Mouse (Mus musculus): ENCODE results near the gene Gm20403.
"Not testable (repeated sequence)": the region's sequence is repeated elsewhere in the genome, so short reads cannot be mapped to it uniquely, and the experiment has no call there.

Gene Gm20403

GRCm38 (mm10) chr12:54993246-54994067 is 7.1 kb upstream of the Gm20403 start:
- in situ Hi-C loops (cut with MboI, MseI), result no loop called here

DNA sequence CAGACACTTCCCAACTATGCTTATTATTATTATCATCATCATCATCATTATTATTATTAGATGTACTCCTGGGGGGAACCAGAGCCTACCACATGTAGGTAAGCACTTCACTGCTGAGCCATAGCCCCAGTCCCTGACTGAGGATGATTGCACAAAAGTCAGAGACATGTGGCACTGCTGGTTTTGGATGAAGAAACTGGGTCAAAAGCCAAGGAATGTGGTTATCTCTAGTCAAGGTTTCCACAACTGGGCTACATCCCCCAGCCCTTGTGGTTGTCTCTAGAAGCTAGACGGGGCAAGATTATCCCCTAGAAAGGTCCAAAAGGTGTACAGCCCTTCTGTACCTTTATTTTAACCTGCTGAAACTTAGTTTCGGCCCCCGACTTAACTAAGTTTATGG is 6.5 kb upstream of the Gm20403 start:
- in situ Hi-C loops (cut with MboI, MseI), result no loop called here

GRCm38 (mm10) chr12:54988323-54988850 is 2.1 kb upstream of the Gm20403 start:
- in situ Hi-C loops (cut with MboI, MseI), result no loop called here

DNA sequence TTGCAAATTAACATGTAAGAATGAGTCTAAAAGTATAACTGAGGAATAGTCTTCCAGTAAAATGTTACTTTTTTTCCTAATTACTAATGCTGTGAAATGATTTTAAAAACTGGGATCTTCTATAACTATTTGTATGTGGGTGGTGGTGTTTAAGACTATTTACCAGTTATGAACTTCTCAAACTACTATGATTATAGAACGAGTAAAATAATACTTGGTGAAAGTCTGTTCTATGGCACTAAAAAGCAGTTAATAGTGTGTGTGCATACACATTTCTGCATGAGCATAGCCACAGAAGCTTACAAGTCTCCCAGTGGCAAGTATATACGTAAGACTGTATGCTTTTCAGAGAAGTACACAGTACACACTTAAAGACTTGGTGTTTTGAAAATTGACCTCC is 827 bp upstream of the Gm20403 start:
- in situ Hi-C loops (cut with MboI, MseI), result no loop called here

DNA sequence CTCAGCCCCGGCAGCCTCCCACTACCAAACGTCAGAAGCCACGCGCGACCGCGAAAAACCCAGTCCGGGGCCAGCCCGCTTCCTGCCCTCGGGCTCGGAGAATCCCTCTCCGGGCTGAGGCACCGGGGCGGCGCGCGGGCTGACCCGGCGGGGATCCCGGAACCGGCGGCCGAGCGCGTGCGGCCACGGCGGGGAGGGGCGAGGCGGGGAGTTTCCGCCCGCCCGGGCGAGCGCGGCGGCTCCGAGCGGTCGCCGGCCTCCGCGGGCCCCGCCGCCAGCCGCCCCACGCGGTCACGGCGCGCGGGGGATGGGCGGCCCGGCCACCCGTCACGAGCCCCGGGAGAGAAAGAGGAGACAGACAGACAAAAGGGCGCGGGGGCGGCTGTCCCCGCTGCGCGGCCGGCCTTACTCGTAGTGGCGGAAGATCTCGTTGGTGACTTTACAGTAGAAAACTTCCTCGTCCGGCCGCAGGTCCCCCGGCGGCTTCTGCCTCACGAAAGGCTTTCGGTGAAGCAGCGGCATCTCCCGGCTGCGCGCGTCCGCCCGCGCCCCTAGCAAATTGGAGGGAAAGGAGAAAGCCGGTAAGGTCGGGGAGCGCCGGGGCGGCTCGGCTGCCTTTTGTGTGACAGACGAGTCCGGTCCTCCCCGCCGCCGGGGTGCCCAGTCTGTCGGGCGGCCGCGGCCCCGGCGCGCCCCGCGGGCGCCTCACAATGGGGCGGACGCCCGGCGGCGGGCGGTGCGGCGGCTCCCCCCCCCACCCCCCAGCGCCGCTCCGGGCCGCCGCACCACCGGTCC is 875 bp downstream of the Gm20403 start:
- in situ Hi-C loops (cut with MboI, MseI), result no loop called here

DNA sequence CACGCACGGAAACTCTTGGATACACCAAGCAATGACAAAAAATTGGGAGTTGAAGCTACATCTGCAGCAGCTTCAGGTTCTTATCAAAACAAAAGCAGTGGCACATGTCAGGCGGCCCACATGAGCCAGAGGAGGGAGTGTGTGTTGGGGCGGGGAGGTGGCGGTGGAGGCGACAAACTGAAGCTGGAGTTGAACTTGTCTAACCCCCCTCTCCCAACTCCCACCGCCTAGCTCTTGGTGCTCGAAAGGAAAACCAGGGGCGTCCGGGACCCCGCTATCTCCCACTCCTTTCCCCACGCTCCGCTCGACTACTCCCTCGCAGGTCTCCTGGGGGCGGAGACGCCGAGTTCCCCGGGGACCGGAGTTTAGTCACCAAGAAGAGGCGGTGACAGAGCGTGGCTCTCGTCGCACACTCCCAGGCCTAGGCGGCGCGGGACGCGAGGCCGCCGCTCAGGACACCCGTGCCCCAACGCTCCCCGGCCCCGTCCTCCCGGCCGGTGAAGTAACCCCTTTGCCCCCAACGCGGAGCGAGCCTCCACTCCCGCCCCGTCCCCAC is 1.6 kb downstream of the Gm20403 start:
- in situ Hi-C loops (cut with MboI, MseI), result loop anchor here in 1 of 2 experiments (5.0 kb wide), 1 partner anchor 93 kb away; no protein-coding TSS in a partner anchor

- in situ Hi-C loops (cut with MboI, MseI), result loop anchor here in 1 of 2 experiments (5.0 kb wide), 1 partner anchor 94 kb away; no protein-coding TSS in a partner anchor
Observed at GRCm38 (mm10) chr12:54982935-54983715, 3.2 kb downstream of the Gm20403 start.

DNA sequence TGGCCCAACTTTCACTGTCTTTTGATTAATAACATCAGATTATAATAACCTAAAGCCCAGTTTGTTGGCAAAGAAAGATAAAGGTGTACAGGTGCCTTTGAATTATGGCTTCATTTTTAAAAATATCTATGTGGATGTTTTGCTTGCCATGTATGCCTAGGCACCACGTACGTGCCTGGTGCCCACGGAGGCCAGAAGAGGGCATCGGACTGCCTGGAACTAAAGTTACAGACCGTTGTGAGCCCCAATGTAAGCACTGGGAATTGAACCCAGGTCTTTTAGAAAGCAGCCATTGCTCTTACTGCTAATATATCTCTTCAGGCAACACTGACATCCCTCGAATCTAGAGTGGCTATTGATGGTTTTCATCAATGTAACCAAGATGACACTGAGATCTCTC is 4.4 kb downstream of the Gm20403 start:
- in situ Hi-C loops (cut with MboI, MseI), result loop anchor here in 1 of 2 experiments (5.0 kb wide), 1 partner anchor 95 kb away; no protein-coding TSS in a partner anchor

GRCm38 (mm10) chr12:54980939-54981338 is 5.4 kb downstream of the Gm20403 start:
- in situ Hi-C loops (cut with MboI, MseI), result loop anchor here in 1 of 2 experiments (5.0 kb wide), 1 partner anchor 96 kb away; no protein-coding TSS in a partner anchor

GRCm38 (mm10) chr12:54980532-54980931 is 5.8 kb downstream of the Gm20403 start:
- in situ Hi-C loops (cut with MboI, MseI), result loop anchor here in 1 of 2 experiments (5.0 kb wide), 1 partner anchor 97 kb away; no protein-coding TSS in a partner anchor

GRCm38 (mm10) chr12:54969033-54969432 is 17.3 kb downstream of the Gm20403 start:
- in situ Hi-C loops (cut with MboI, MseI), result no loop called here

GRCm38 (mm10) chr12:54965532-54966160 is 20.7 kb downstream of the Gm20403 start:
- in situ Hi-C loops (cut with MboI, MseI), result no loop called here

DNA sequence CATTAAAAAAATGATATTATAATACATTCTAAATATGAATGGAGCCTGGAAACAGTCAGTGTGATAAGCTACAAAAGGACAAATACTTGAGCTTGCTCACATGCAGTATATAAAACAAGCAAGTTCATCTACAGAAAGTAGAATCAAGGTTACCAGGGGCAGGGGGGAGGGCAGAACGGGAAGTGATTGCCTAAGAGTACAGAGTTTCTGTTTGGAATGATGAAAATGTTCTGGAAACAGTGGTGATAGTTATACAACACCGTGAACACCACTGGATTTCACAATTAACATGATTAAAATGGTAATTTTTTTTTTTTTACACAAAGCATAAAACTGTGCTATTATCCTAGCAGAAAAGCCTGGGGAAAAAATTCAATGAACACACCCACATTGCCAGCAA is 26.8 kb downstream of the Gm20403 start:
- in situ Hi-C loops (cut with MboI, MseI), result no loop called here

DNA sequence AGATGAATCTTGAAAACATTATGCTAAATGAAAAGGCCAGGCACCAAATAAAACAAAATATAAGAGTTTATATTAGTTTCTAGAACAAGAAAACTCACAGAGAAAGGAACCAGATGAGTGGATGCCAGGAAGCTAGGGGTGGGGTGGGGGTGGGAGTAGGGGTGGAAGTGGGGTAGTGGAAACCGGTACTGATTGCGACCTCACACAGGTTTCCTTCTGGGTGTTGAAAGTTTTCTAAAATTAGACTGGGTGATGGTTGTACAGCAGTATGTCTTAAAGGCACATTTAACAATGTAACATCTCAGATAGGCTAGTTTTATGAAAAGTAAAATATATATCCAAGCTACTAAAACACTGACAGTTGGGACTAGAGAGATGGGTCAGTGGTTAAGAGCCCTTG is 29.4 kb downstream of the Gm20403 start:
- in situ Hi-C loops (cut with MboI, MseI), result no loop called here

- in situ Hi-C loops (cut with MboI, MseI), result no loop called here
Observed at GRCm38 (mm10) chr12:54956457-54956856, 29.9 kb downstream of the Gm20403 start.

DNA sequence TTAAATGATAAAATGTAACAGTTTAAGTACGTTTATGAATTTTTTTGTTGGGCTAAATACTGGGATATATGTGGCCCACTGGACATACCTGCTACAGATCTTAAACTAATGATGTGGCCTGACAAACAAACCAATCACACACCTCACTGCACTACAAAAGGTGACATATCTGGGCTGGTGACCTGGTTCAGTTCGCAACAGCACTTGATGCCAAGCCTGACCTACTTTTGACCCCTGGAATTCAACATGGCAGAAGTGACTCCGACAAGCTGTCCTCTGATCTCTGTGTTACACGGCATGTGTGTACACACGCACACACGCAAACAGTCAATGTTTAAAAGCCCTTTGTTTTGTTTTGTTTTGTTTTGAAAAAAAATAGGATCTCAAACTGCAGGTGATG is 40.2 kb downstream of the Gm20403 start:
- in situ Hi-C loops (cut with MboI, MseI), result no loop called here

GRCm38 (mm10) chr12:54942586-54943157 is 43.7 kb downstream of the Gm20403 start:
- in situ Hi-C loops (cut with MboI, MseI), result not testable (repeated sequence)

- in situ Hi-C loops (cut with MboI, MseI), result not testable (repeated sequence)
Observed at GRCm38 (mm10) chr12:54937581-54938343, 48.6 kb downstream of the Gm20403 start.

Data from T-helper 17 cell (primary cell).